Mouse (Mus musculus) heart, adult 11 months (tissue): ENCODE results near the gene Tiam1.

Experiments used
- DNase-seq: peaks from one replicate; pipeline ENCODE4 v3.0.0; 2022

Tiam1 gene

DNA sequence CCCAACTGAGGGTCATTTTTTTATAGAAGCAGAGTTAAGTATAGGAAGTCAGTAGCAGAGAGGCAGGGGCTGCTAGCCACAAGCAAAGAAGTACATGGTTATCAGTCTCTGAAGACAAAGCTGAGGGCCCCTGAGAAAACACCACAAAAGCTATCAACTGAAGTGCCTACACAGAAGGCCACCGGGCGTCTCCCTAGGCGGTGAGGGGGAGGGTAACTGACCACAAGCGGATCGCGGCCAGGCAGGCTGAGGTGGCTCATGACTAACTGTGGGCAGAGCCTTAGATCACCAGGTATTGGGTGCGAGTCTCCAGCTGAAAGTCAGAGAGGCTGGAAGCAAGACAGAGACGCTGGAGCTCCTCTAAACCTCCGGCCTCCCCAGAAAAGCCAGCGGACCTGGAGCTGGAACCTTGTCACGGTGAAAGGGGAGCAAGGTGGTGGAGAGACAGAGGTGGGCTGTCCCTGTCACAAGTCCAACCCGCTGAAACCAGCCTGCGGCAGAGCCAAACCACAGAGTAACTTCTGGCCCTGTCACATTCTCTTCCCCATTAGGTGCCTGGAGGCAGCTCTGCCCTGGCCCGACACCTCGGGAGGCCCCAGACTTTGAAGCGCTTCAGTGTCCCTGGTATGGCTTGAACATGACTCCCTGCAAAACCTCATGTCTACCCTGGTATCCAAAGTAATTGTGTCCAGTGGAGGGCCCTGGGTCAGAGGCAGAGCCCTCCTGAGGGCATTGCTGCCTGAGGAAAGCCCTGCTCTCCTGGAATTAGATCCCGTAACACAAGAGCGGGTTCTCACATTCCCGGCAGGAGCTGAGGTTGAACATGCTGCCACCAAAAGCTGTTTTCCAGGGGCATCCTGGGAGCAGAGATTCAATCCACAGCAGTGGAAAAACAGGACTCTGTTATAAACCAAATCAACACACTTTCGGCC lies 271.3 kb downstream of the Tiam1 start:
- DNase-seq, result no peak

DNA sequence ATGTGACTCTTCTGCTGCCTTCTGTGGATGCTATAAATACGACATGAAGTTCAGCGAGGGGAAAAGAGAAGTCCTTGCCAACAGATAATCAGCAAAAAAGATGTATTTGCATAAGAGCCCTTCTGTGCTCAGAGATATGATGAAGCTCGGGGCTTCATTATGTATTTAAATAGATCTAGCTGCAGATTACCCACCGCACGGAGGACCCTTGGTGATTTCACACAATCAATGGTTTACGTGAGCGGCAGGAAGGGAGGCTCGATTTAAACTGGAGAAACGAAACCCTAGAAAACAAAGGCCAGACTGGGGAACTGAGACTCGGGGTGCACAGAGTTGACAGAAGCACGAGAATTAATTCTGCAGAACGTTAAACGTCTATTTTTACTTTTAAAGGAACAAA lies 272.2 kb downstream of the Tiam1 start:
- no peak for DNase-seq

- DNase-seq, result no peak
Measured at GRCm38 (mm10) chr16:89870059-89870458, 273.5 kb downstream of the Tiam1 start.

DNA sequence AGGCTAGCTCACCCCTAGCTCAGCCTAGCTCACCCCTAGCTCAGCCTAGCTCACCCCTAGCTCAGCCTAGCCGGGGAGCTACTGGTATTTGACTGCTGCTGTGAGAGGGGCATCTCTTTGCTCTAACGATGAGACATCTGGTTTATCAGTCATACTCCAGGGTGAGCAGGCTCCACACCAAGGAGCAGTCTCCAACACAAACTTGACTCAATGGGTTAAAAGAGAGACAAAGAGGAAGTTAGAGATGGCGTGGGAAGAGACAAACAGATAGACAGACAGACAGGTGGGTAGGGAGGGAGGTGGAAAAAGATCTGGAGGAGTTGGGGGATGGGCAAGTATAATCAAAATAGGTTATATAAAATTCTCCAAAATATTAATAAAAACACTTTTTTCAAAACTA lies 275.1 kb downstream of the Tiam1 start:
- no peak for DNase-seq

DNA sequence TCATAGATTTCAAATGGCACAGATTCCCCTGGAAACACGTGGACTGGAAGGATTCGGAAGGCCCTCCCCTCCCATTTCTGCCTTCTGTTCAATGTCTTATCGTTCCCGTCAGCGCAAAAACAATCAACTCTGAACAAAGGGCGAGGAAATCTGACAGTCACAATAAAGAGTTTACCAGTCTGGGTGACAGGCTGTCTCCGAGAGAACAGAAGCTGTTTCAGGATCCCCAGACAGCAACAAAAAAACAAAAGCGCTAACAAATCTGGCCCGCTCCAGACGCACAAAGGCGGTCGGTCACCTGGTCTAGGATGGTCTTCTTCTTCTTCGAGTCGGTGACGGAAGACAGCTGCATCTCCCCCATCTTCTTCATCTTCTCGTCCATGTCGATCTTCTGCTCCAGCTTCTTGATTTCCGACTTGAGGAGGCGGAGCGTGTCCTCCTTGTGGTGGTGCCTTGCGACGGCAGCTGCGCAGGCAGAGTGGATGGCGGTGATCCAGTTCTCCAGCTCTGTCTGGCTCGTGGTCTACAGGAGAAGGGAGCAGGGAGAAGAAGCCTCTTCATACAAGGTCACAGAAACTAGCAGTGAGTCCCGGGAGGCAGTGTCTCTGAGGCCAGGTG lies 276.2 kb downstream of the Tiam1 start:
- no peak for DNase-seq

GRCm38 (mm10) chr16:89865136-89865535 lies 278.4 kb downstream of the Tiam1 start:
- no peak for DNase-seq

- no peak for DNase-seq
Measured at GRCm38 (mm10) chr16:89864710-89865109, 278.9 kb downstream of the Tiam1 start.

GRCm38 (mm10) chr16:89863264-89863663 lies 280.3 kb downstream of the Tiam1 start:
- DNase-seq, result no peak

DNA sequence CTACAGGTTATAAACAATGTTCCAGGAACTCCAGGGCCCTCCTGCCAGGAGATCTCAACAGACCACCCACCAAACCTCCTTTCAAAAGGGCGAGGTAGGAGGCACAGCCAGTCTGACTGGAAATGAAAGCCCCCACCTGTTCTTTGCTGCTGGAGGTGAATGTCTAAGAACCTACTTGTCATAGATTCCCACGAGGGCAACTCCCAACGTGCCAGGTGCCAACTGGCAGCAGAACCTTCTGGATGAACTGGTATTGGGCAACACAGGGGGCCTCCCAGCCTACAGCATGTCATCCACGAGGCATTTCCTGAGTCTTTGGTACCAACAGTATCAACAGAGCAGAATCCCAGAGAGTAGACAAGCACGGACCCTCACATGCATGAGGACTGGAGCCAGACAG lies 282.0 kb downstream of the Tiam1 start:
- no peak for DNase-seq

- no peak for DNase-seq
Measured at GRCm38 (mm10) chr16:89860708-89861107, 282.9 kb downstream of the Tiam1 start.

DNA sequence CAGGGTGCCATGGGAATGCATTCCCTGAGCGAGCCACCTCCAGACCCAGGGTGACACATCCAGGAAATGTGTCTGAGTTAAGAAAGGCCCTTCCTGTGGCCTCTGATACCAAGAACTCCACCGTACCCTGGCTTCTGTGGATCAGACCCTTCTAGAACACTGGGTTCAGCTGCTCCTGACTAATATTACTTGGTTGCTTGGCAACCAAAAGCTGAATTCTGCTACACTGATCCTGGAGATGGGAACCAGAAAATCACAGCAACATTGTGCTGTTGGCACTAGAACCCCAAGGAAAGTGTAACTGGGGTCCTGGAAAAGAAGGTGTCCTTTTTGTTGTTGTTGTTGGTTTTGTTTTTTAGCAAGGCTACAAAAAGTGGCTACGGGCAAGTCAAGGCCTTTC lies 285.9 kb downstream of the Tiam1 start:
- DNase-seq, result no peak

GRCm38 (mm10) chr16:89854731-89855130 lies 288.8 kb downstream of the Tiam1 start:
- no peak for DNase-seq

GRCm38 (mm10) chr16:89851333-89851732 lies 292.2 kb downstream of the Tiam1 start:
- no peak for DNase-seq

DNA sequence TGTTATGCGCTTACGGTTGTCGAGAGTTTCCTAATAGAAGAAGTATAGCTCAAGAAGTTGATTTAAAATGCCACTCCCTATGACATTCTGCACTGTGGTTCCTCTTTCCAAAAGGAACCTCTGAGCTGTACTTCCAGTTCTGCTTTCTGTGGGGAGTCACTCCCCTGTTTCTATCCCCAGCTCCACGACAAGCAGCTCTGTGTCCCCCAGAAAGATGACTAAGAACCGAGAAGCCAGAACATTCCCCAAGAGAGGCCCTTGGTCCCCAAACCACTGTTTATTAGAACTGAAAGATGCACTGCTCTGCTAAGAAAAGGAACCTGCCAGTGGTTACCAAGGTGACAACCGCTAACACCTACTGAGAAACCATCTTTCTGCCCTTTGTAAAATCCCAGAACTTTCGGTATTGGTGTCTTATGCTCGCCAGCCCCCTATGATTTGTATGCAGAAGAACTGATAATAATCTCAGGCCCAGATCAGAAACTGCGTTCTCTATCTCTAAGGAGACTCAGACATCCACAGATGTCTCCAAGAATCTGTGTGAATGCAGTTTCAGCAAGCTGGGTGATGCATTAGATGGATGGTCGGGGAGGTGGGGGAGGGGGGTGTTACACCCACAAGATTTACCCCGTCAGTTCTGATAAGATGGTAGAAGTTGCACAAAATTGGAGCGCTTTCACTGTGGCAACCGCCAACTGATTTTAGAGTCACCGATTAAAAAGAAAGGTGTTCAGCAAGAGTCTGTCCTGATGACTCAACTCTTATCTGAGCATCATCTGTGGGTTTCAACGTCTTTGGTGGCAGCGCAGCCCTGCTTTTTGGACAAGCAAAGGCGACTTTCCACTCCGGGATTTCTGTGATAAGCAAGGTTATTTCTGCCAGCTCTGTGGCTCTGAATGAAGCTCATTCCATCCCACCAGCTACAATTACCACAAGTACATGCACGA lies 294.6 kb downstream of the Tiam1 start:
- DNase-seq, result peak; percentile 96

- no peak for DNase-seq
Measured at GRCm38 (mm10) chr16:89848179-89848578, 295.4 kb downstream of the Tiam1 start.

DNA sequence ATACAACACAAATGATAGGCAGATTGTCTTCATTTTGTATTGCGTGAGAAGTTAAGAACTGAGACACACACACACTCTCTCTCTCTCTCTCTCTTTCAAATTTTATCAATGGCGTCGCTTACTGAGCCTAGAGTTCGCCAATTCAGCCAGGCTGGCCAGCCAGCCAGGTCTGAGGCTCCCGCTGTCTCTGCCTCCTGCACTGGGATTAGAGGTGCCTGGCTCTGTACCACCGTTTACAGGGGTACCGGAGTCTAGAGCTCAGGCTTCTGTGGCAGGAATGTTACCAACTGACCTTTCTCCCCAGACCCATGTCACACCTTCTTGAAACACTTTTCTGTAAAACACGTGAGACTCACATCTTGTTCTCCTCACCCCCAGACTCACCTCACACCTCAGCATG lies 298.1 kb downstream of the Tiam1 start:
- no peak for DNase-seq

DNA sequence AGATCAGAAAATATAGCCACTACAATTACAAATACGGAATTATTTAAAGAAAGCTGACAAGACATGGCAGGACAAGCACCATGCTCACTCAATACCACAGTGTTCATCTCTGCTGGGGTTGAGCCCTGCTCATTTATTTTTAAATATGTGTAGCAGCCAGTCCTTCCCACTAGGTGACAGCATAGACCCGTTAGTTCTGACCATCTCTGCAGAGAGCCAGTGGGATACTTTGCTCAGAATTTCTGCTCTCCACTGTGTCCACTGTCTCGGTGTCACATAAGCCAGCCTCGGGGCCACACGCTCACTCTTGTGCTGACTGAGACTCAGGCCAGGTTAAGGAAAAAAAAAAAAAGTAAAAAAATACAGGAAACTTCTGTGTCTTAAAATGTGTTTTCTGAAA lies 299.0 kb downstream of the Tiam1 start:
- no peak for DNase-seq

GRCm38 (mm10) chr16:89841894-89842293 lies 301.7 kb downstream of the Tiam1 start:
- DNase-seq, result no peak

GRCm38 (mm10) chr16:89840361-89840760 lies 303.2 kb downstream of the Tiam1 start:
- peak; percentile 96 for DNase-seq

DNA sequence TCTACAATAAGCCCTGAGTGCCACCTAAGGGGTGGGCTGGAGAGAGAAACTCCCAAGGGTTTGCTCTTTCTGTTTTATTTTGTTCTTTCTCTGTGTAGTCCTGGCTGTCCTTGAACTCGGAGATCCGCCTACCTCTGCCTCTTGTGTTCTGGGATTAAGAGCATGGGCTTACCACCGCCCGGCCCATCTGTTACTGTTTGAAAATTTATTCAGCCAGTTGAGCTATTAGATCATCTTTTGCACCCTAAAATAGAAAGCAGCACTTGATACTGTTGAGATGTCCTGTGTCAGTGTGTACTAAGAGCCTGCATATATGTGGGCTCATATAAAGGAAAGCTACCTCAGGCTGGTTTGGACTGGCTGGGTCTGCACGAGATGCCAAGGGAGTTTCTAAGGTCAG lies 303.7 kb downstream of the Tiam1 start:
- no peak for DNase-seq

GRCm38 (mm10) chr16:89837096-89837495 lies 306.5 kb downstream of the Tiam1 start:
- no peak for DNase-seq

DNA sequence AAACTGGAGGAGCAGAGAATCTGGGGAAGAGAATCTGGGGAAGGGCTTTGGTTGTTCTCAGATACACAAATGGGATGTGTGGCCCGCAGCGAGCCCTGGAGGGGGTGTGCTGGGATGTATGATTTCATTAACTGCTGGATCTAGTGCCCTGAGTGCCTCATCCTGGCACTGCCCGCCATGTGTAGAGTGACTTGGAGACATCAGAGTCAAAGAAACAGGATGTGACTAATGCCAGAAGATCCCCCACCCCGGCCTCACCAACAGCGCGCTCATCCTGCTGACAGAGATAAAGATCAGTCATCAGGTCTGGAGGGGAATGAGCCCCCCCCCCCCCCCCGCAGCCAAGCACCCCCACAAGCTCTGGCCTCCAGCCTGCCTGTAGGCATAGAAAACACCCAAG lies 308.0 kb downstream of the Tiam1 start:
- DNase-seq, result no peak

GRCm38 (mm10) chr16:89833011-89833410 lies 310.6 kb downstream of the Tiam1 start:
- DNase-seq, result no peak
